Mouse (Mus musculus): Measurements from ENCODE around the gene Pih1d1.

- TF ChIP-seq CTCF (IDR thresholded peaks at IDR 0.05; ENCODE audit: insufficient read depth, low read length) (no peak), POLR2A (IDR thresholded peaks at IDR 0.05; ENCODE audit: borderline replicate concordance, extremely low read depth, low read depth, low read length) (no peak)
Observed at GRCm38 (mm10) chr7:45174567-45175280, 20.6 kb downstream of the Pih1d1 start.
